Mouse (Mus musculus) gonadal fat pad, adult 2 months (tissue): Measurements from ENCODE around the gene Morn4. TPM values are rescaled to one million over a fixed set of nuclear protein-coding genes. Genes with fewer than 3 reads are reported as not detected.

Experiments
- DNase-seq: peaks from one replicate; pipeline ENCODE4 v3.0.0-alpha.2; 2012; ENCODE audit warnings: low read depth
- polyA plus RNA-seq: library from polyadenylated mRNA; depleted of rRNA; stranded (reverse); fragments of >200 nt; gene quantifications from 2 replicates; pipeline ENCODE4 v1.2.3, GENCODE M21; 2012; rRNA removed

Gene Morn4
- polyA plus RNA-seq, 1 experiment = 20.2 TPM

DNA sequence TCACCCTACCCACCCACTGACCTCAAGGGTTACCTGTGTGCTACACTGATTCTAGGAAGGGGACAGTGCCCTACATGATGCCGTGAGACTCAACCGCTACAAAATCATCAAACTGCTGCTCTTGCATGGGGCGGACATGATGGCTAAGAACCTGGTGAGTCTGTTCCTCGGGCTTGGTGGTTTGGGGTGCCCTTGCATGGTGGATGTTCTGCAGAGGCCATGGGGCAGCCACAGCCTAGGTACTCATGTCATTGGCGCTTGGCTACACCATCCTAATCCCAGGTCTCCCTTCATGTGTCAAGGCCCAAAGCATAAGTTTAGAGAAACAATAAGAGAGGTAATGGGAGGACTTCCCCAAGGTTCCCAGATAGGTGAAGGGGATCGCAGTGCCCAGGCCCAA lies 42.2 kb downstream of the Morn4 start:
- no peak for DNase-seq

DNA sequence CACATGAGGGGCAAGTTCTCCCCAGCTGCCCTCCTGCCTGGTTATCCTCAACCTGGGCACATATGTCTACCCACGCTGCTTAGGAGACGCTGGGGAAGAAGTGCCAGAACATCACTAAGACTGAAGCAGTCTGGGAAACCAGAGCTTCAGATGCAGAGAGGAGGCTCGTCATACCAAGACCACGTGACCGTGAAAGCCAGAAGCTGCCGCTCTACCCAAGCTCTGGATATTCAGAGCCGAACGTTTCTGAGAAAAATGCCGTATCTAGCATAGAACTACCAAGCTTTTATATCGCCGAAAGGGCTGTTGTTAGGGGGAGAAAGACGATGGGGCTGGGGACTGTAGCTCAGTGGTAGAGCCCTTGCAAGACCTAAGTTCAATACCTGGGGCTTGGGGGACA lies 47.8 kb downstream of the Morn4 start:
- no peak for DNase-seq

DNA sequence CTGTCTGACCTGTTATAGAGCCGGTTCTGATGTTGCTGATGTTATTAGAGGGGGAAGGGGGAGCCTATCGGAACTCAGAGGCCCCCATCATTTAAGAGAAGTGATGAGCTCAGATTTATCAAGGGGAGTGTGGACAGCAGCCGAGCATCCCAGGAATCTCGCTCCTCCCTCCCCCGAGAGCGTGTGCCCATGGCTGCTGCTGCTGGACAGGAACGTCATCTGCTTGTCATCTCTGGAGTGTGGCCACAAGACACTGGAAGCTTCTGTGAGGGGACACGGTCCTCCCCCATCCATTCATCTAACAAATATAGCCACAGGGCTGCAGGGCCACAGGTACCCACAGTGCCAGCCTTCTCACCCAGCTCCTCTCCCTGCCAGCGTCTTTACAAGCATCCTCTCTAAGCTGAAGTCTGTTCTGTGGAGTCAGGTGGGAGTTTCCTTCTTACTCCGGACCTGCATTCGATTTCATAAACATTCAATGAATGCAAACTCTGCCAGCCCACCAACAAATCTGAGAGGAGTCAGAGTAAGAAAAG lies 48.9 kb downstream of the Morn4 start:
- no peak for DNase-seq

DNA sequence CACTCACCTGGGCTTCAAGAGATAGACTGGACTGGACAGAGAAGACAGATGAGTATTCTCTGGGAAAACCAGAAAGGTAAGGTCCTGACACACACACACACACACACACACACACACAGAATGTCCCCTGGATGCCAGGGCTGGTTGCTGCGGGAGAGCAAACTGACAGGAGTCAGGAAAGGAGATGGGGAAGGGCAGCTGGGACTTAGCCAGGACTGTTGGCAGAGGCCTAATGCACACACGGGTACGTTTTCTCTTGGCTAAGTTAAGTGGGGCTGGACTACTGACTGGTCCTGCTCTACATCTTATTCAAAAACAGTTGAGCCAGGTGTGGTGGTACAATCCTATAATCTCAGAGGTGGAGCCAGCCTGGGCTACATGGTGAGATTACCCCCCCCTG lies 49.8 kb downstream of the Morn4 start:
- DNase-seq = no peak

DNA sequence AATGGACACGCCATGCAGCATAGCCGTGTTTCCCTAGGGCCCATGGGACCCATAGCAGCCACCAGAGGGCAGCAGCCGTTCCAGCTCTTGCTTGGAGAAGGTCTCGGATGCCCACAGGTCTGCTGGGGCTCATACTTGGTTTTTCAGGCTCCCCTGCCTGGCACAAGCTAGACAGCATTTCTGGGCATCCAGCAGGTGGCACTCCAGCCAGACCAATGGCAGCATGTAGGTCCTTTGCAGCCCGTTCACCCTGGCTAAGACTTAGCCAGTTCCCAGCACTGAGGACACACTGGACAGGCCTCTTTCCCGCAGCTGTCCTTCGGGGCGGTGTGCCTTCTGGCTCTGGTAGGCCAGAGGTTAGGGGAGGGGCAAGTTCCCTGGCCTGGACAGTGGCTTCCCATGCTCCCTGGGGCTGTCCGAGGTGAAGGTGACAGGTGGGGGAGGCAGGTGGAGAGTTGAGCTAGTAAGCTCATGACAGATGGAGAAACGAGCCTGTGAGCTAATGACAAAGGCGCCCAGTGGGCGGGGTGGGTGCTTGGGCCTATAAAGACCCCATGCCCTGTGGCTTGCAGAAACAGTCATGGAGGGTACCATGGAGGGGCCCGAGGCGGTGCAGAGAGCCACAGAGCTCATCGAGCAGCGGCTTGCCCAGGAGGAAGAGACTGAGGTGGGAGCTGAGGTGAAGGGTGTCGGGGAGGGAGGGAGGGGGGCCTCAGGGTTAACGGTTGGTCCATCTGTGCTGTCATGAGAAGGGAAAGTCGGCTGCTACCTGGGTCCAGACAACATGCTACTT lies 50.5 kb downstream of the Morn4 start, which contains the start of gene Ankrd2:
Gene Ankrd2 (plus strand): TSS at position 545 of the 793 bp plus-strand sequence.
- DNase-seq = no peak

DNA sequence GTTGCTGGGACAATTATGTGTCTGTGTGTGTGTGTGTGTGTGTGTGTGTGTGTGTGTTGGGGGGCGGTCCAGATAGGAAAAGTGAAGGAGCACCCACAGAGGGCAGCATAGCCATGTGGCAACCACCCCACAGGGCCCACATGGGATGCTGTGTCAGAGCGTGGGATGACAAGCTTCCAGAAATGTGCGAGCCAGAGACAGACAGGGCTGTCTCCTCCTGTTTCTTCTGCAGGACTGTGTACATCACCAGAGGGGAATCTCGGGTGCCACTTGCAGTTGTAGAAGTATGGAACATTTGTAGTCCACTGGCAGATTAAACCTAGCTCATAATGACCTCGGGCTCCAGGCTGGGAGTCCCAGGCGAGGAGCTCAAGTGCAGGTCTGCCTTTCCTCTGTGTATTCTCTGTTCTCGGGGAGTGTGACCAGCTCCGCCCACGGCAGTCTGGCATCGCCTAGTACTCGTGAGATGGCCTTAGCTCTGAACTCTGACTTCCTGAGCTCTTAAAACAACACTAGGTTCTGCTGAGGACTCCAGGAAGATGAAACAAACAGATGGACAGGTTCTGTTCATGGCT lies 51.2 kb downstream of the Morn4 start:
- DNase-seq = no peak

DNA sequence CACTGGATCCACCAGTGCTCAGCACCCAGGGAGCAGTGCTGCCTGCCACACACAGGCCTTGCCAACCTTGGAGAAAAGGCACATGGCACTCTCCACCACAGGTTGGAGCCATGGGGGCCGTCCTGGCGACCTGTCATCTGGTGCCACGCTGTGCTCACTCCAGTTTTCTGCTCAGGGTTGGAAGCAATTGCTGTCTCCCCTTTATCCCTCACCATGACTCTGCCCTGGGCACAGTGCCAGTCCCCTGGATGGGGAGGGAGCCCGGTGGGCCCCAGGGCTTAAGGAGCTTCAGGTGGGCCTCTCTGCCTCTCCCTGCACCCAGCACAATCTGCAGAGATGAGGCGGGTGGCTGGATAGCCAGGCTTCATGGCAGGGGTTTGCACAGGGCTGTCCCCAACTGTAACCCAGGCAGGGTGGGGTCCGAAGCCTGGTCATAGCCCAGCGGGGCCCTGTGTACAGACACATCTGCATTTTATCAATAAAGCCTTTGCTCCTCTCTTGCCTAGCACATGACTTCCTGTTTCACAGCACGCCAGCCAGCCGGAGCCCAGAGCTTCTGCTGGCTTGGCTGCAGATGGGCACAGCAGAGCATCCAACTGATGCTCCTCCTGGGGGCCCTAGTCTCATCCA lies 51.9 kb downstream of the Morn4 start:
- DNase-seq = no peak

DNA sequence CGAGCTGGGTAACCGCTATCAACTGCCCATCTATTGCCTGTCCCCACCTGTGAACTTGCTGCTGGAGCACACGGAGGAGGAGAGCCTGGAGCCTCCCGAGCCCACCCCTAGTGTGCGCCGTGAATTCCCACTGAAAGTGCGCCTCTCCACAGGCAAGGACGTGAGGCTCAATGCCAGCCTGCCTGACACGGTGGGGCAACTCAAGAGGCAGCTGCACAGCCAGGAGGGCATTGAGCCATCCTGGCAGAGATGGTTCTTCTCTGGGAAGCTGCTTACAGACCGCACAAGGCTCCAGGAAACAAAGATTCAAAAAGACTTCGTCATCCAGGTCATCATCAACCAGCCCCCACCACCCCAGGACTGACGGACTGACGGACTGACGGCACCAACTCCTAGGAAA lies 52.5 kb downstream of the Morn4 start:
- DNase-seq = no peak

DNA sequence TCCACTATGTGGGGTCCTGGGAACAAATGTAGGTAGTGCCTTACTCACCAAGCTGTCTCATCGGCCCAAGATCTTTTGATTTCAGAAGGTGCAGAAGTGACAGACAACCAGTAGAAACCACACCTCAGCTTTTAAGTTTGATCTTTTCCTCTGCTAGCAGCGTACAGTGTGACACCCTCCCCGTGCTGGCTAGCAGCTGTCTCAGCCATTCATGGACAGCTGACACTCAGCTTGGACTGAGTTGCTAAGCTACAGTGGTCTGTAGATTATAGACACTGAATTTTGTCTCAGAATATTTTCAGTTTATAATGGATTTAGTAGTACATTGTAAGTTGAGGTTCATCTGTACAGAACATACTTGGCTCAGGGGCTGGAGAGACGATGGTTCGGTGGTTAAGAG lies 55.0 kb downstream of the Morn4 start:
- DNase-seq = no peak

DNA sequence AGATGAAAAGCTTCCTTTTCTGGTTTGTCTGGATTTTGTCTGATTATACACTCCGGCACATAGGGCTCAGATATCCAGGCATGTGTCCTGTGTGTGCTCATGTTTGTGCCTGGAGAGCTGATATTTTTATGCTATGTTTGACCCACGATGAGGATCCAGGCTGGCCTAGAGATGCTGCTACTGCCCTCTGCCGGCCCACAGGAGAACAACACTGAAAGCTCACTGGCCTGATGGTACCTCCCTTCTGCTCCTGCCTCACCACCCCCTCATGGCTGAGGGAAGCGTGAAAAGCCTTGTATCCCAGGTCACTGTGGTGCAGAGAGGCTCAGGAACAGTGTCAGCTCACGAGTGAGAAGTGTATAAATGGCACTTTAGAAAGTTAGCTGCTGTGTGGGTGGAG lies 60.0 kb downstream of the Morn4 start:
- no peak for DNase-seq

Other genes with a start within 250 kb of the Morn4 start
- 1.4 and 1.5 TPM in 2 replicates for gene Frat2, start 238.2 kb downstream of the Morn4 start, polyA plus RNA-seq
- gene Rrp12, start 190.2 kb downstream of the Morn4 start, polyA plus RNA-seq = 6.0 and 6.9 TPM in 2 replicates
- 236 and 243 TPM in 2 replicates for gene Pgam1, start 174.4 kb downstream of the Morn4 start, polyA plus RNA-seq
- gene Exosc1, start 152.9 kb downstream of the Morn4 start, polyA plus RNA-seq = 14.6 and 15.7 TPM in 2 replicates
- 76.1 and 85.0 TPM in 2 replicates for gene Zdhhc16, start 152.9 kb downstream of the Morn4 start, polyA plus RNA-seq
- 51.4 and 73.4 TPM in 2 replicates for gene Mms19, start 105.2 kb downstream of the Morn4 start, polyA plus RNA-seq
- gene Ubtd1, start 104.6 kb downstream of the Morn4 start, polyA plus RNA-seq = 30.5 and 40.2 TPM in 2 replicates
- gene Ankrd2, start 50.4 kb downstream of the Morn4 start, polyA plus RNA-seq = 0.16 TPM in 1 of 2 replicates, not detected in the other
- gene Hoga1, start 40.7 kb downstream of the Morn4 start, polyA plus RNA-seq = 13.7 and 14.3 TPM in 2 replicates
- gene 4933411K16Rik, start 34.1 kb downstream of the Morn4 start, polyA plus RNA-seq = 14.3 and 20.8 TPM in 2 replicates
- gene Pi4k2a, start 4.1 kb upstream of the Morn4 start, polyA plus RNA-seq = 33.5 and 40.1 TPM in 2 replicates
- gene Avpi1, start 42.7 kb upstream of the Morn4 start, polyA plus RNA-seq = 27.9 and 30.4 TPM in 2 replicates
- 58.9 and 67.2 TPM in 2 replicates for gene Marveld1, start 61.0 kb upstream of the Morn4 start, polyA plus RNA-seq
- gene Zfyve27, start 77.6 kb upstream of the Morn4 start, polyA plus RNA-seq = 49.5 and 61.8 TPM in 2 replicates
- gene Sfrp5, start 115.9 kb upstream of the Morn4 start, polyA plus RNA-seq = 10.8 and 92.7 TPM in 2 replicates
- 0.46 and 2.1 TPM in 2 replicates for gene Golga7b, start 161.2 kb upstream of the Morn4 start, polyA plus RNA-seq